Mouse (Mus musculus) embryonic fibroblast, embryonic 13.5 days (primary cell): Measurements from ENCODE around the gene Sec24d.

Source experiments
- CTCF ChIP-seq: IDR thresholded peaks from 2 replicates; pipeline ENCODE4 v1.5.1; 2011; ENCODE audit warnings: mild to moderate bottlenecking, control low read depth, low read length, moderate library complexity, borderline replicate concordance; ENCODE audit not compliant: insufficient read depth
- POLR2A ChIP-seq: IDR thresholded peaks from 2 replicates; pipeline ENCODE4 v1.6.1; 2011; ENCODE audit warnings: low read depth, mild to moderate bottlenecking, control low read depth, low read length, moderate library complexity

- TF ChIP-seq CTCF (no peak), POLR2A (no peak)
These were observed 8.5 kb upstream of the Sec24d start for GRCm38 (mm10) chr3:123258709-123259108.
